Mouse (Mus musculus): ENCODE results near the gene Arhgap42. TPM values are rescaled to one million over a fixed set of nuclear protein-coding genes. Genes with fewer than 3 reads are reported as not detected.
A peak's percentile ranks its signal among the peaks of the same experiment; 100 is the strongest.

Gene Arhgap42
- polyA plus RNA-seq, 1 experiment from 2014 or later: 13.7 TPM

GRCm38 (mm10) chr9:9052920-9053319 lies 186.0 kb downstream of the Arhgap42 start:
- H3K27ac ChIP-seq (ENCODE audit: low read depth): no peak overlapping the region
- ATAC-seq (no peak), DNase-seq (no peak)
- no peak overlapping the region for H3K4me2 ChIP-seq (ENCODE audit: low read depth, low read length)
- no peaks in the 10 kb centered on the region for H3K27me3 ChIP-seq (ENCODE audit: insufficient read depth, low read length)
- no peak overlapping the region for H3K9ac ChIP-seq (replicated peaks)
- no peaks in the 10 kb centered on the region for H3K4me1 ChIP-seq (ENCODE audit: insufficient read depth)
- H3K36me3 ChIP-seq (replicated peaks; ENCODE audit: insufficient read depth, low read length): no peaks in the 10 kb centered on the region
- TF ChIP-seq CTCF (IDR thresholded peaks at IDR 0.05; ENCODE audit: low read depth): no peak
- TF ChIP-seq EP300 (IDR thresholded peaks at IDR 0.05; ENCODE audit: low read depth): no peak
- H3K9me3 ChIP-seq (ENCODE audit: low read length): no peaks in the 10 kb centered on the region
- no peak overlapping the region for H3K4me3 ChIP-seq (ENCODE audit: low read depth, low read length)

DNA sequence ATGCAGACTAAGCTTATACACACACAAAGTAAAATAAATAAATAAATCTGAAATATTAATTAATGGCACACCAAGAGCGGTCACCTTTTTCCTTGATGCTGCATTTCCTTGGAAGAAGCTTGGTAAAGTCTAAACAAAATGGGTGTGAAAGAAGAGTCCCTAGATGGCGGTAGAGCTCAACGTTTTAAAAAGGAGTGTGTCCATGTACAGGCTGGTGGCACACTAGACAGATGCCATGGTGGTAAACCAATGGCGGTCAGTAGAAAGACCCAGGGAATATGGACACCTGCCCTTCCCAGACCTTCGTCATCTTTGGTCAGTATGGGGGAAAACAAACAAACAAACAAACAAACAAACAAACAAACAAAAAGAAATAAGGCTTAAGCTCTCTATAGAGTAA lies 187.7 kb downstream of the Arhgap42 start:
- peak; percentile 61 for TF ChIP-seq CTCF (IDR thresholded peaks at IDR 0.05; ENCODE audit: low read depth)
- TF ChIP-seq EP300 (IDR thresholded peaks at IDR 0.05; ENCODE audit: low read depth): no peak
- no peaks in the 10 kb centered on the region for H3K4me1 ChIP-seq (ENCODE audit: insufficient read depth)
- H3K9me3 ChIP-seq (ENCODE audit: low read length): no peaks in the 10 kb centered on the region
- no peak for DNase-seq
- H3K4me2 ChIP-seq (ENCODE audit: low read depth, low read length): no peak overlapping the region
- H3K27me3 ChIP-seq (ENCODE audit: insufficient read depth, low read length): no peaks in the 10 kb centered on the region
- no peaks in the 10 kb centered on the region for H3K36me3 ChIP-seq (replicated peaks; ENCODE audit: insufficient read depth, low read length)
- no peak overlapping the region for H3K27ac ChIP-seq (ENCODE audit: low read depth)
- H3K4me3 ChIP-seq (ENCODE audit: low read depth, low read length): no peak overlapping the region
- 47% methylated on average over 5 of the region's 5 CpGs for WGBS (ENCODE audit: insufficient replicate concordance)
- no peak for ATAC-seq
- H3K9ac ChIP-seq (replicated peaks): no peak overlapping the region

DNA sequence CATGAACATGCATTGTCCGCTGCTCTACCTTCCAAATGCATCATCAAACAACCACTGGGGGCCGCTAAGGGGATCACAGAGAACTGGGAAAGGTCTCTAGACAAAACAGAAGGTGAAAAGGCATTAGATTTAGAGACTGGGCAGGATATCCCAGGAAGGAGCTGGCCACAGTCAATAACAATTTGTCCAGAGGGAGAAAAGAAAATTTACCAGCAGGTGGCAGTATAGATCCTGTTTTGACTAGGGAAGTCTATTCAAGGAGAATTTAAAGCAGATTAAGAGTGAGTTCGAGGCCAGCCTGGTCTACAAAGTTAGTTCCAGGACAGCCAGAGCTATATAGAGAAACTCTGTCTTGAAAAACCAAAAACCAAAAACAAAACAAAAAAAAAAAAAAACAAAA lies 189.7 kb downstream of the Arhgap42 start:
- H3K9ac ChIP-seq (replicated peaks): no peak overlapping the region
- no peak overlapping the region for H3K27ac ChIP-seq (ENCODE audit: low read depth)
- H3K4me3 ChIP-seq (ENCODE audit: low read depth, low read length): no peak overlapping the region
- H3K4me2 ChIP-seq (ENCODE audit: low read depth, low read length): no peak overlapping the region
- TF ChIP-seq CTCF (IDR thresholded peaks at IDR 0.05; ENCODE audit: low read depth) (peak; percentile 54), EP300 (IDR thresholded peaks at IDR 0.05; ENCODE audit: low read depth) (no peak)
- no peaks in the 10 kb centered on the region for H3K27me3 ChIP-seq (ENCODE audit: insufficient read depth, low read length)
- no peaks in the 10 kb centered on the region for H3K9me3 ChIP-seq (ENCODE audit: low read length)
- WGBS (ENCODE audit: insufficient replicate concordance): 55% methylated on average over 3 of the region's 3 CpGs
- no peaks in the 10 kb centered on the region for H3K4me1 ChIP-seq (ENCODE audit: insufficient read depth)
- H3K36me3 ChIP-seq (replicated peaks; ENCODE audit: insufficient read depth, low read length): no peaks in the 10 kb centered on the region
- ATAC-seq: no peak
- DNase-seq: no peak

DNA sequence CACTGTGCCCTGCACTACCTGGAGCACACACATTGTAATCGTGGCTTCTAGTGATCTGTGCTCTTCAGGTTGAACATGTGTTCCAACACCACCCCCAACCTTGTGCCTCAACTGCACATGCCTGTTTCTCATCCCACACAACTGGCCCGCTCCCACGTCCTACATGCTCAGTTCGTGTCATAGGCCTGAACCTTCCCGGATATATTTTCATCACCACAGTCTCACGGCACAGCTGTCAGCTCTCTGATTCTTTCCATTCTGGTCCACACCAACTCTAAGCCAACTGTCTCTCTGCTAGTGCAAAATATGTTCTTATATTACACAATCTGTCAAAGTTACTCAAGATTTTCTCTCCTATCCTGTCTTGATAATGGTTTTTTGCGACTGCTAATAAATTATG lies 197.9 kb downstream of the Arhgap42 start:
- no peak for DNase-seq
- no peak overlapping the region for H3K9ac ChIP-seq (replicated peaks)
- WGBS (ENCODE audit: insufficient replicate concordance): 81% methylated on average over 7 of the region's 7 CpGs
- no peaks in the 10 kb centered on the region for H3K36me3 ChIP-seq (replicated peaks; ENCODE audit: insufficient read depth, low read length)
- H3K4me1 ChIP-seq (ENCODE audit: insufficient read depth): no peaks in the 10 kb centered on the region
- ATAC-seq: no peak
- no peak overlapping the region for H3K4me2 ChIP-seq (ENCODE audit: low read depth, low read length)
- H3K9me3 ChIP-seq (ENCODE audit: low read length): no peaks in the 10 kb centered on the region
- no peak overlapping the region for H3K4me3 ChIP-seq (ENCODE audit: low read depth, low read length)
- no peak for TF ChIP-seq CTCF (IDR thresholded peaks at IDR 0.05; ENCODE audit: low read depth)
- TF ChIP-seq EP300 (IDR thresholded peaks at IDR 0.05; ENCODE audit: low read depth): no peak
- H3K27ac ChIP-seq (ENCODE audit: low read depth): no peak overlapping the region
- no peaks in the 10 kb centered on the region for H3K27me3 ChIP-seq (ENCODE audit: insufficient read depth, low read length)

DNA sequence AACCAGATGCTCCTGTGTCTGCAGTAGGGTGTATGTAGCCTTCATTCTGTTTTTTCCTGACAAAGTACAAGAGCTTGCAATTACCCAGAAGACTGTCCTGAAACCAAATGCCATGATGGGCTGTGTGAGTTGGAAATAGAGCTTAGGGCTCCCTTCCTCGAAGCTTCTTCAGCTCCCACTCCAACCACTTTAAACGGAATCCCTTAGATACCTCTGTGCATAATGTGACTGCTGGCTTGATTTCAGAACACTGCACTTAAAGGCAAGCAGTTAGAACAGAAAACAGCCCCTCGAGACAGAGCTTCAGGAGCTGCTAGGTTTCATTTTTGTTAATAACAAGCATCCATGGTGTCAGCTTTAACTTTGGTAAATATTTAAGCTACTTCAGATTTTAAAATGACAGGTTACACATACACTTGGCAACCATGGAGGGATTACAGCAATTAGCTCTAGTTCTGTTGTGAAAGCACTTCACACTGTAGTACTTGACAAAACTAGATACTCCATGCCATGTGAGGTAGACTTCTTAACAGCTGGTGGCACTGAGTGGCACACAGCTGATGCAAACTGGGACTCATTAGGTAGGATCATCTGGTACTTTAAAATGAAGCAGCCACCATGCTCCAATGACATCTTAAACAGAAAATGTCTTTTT lies 201.8 kb downstream of the Arhgap42 start:
- H3K27ac ChIP-seq (ENCODE audit: low read depth): no peak overlapping the region
- H3K9me3 ChIP-seq (ENCODE audit: low read length): no peaks in the 10 kb centered on the region
- no peak overlapping the region for H3K9ac ChIP-seq (replicated peaks)
- 71% methylated on average over 3 of the region's 3 CpGs for WGBS (ENCODE audit: insufficient replicate concordance)
- H3K36me3 ChIP-seq (replicated peaks; ENCODE audit: insufficient read depth, low read length): no peaks in the 10 kb centered on the region; the same call in 1 of the 2 replicates
- H3K4me1 ChIP-seq (ENCODE audit: insufficient read depth): no peaks in the 10 kb centered on the region
- DNase-seq: no peak
- no peak for TF ChIP-seq EP300 (IDR thresholded peaks at IDR 0.05; ENCODE audit: low read depth)
- no peak for TF ChIP-seq CTCF (IDR thresholded peaks at IDR 0.05; ENCODE audit: low read depth)
- ATAC-seq: no peak
- H3K4me2 ChIP-seq (ENCODE audit: low read depth, low read length): no peak overlapping the region
- no peaks in the 10 kb centered on the region for H3K27me3 ChIP-seq (ENCODE audit: insufficient read depth, low read length)
- no peak overlapping the region for H3K4me3 ChIP-seq (ENCODE audit: low read depth, low read length)

DNA sequence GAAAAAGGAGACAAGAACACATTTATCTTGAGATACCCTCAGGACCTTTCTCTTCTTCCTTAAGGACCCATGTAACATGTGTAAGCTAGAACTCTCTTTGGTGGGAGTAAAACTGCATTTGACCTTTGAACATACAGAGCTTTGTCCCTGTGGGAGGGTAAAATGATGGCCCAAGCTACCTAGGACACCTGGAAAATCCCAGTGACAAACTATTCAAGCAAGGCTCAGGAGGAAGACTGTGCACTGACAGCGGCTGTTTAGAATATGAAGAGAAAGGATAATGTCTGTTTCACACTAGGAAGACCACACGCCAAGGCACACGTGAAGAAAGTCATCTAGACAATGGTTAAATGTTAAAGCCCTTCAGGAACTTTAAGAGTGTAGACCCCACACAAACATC lies 211.0 kb downstream of the Arhgap42 start:
- H3K4me1 ChIP-seq (ENCODE audit: insufficient read depth): no peaks in the 10 kb centered on the region
- DNase-seq (no peak), ATAC-seq (no peak)
- no peaks in the 10 kb centered on the region for H3K36me3 ChIP-seq (replicated peaks; ENCODE audit: insufficient read depth, low read length)
- no peak overlapping the region for H3K4me3 ChIP-seq (ENCODE audit: low read depth, low read length)
- no peaks in the 10 kb centered on the region for H3K27me3 ChIP-seq (ENCODE audit: insufficient read depth, low read length)
- no peak for TF ChIP-seq EP300 (IDR thresholded peaks at IDR 0.05; ENCODE audit: low read depth)
- no peak for TF ChIP-seq CTCF (IDR thresholded peaks at IDR 0.05; ENCODE audit: low read depth)
- 79% methylated on average over 3 of the region's 3 CpGs for WGBS (ENCODE audit: insufficient replicate concordance)
- no peak overlapping the region for H3K4me2 ChIP-seq (ENCODE audit: low read depth, low read length)
- no peaks in the 10 kb centered on the region for H3K9me3 ChIP-seq (ENCODE audit: low read length)
- no peak overlapping the region for H3K27ac ChIP-seq (ENCODE audit: low read depth)
- H3K9ac ChIP-seq (replicated peaks): no peak overlapping the region

DNA sequence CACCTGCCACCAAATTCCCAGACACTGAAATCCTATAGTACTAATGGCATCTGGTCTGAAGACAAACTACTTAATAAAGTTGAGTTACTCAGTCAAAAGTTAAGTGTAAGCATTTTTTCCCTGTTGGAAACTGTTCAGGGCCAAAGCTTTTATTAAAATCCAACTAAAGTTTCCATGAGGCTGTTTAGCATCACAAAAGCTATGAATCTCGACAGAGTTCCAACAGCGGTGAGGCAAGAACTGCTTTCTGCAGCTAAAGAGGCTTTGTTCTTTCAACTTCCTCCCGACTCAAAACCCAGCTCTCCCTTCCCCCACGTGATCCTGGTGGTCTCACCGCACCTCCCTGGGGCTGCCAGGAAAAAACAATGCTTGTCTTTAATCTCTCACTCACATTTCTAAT lies 211.5 kb downstream of the Arhgap42 start:
- Histone ChIP-seq H3K4me1 (ENCODE audit: insufficient read depth) (no peaks in the 10 kb centered on the region), H3K4me3 (ENCODE audit: low read depth, low read length) (no peak overlapping the region), H3K27me3 (ENCODE audit: insufficient read depth, low read length) (no peaks in the 10 kb centered on the region), H3K36me3 (replicated peaks; ENCODE audit: insufficient read depth, low read length) (no peaks in the 10 kb centered on the region), H3K4me2 (ENCODE audit: low read depth, low read length) (no peak overlapping the region), H3K9ac (replicated peaks) (no peak overlapping the region), H3K27ac (ENCODE audit: low read depth) (no peak overlapping the region), H3K9me3 (ENCODE audit: low read length) (no peaks in the 10 kb centered on the region)
- 15% methylated on average over 5 of the region's 5 CpGs for whole genome bisulfite sequencing (ENCODE audit: insufficient replicate concordance)
- ATAC-seq (no peak), DNase-seq (no peak)
- TF ChIP-seq CTCF (IDR thresholded peaks at IDR 0.05; ENCODE audit: low read depth) (no peak), EP300 (IDR thresholded peaks at IDR 0.05; ENCODE audit: low read depth) (no peak)

Measured in liver, postnatal 0 days (tissue).